Mouse (Mus musculus) neural tube, embryonic 14.5 days (tissue): ENCODE results near the gene Lime1. TPM values are rescaled to one million over a fixed set of nuclear protein-coding genes. Genes with fewer than 3 reads are reported as not detected.
A peak's percentile ranks its signal among the peaks of the same experiment; 100 is the strongest.

ENCODE experiments used
- ATAC-seq: fragments of 200-750 bp; cut with Nextera tagmentation; 2 replicates; pipeline ENCODE4 v1.8.0; 2017; ENCODE audit warnings: low read depth, mild to moderate bottlenecking, moderate TSS enrichment, moderate library complexity
- H3K27ac ChIP-seq: fragments of 300-500 bp; sonication (generic); 2 replicates; pipeline ENCODE4 v1.5.1; 2014; ENCODE audit warnings: low read depth, mild to moderate bottlenecking, control low read depth, low read length, moderate library complexity, mixed read lengths
- H3K27me3 ChIP-seq: fragments of 300-500 bp; sonication (generic); 2 replicates; pipeline ENCODE4 v1.6.1; 2014; ENCODE audit warnings: low read length; ENCODE audit not compliant: control insufficient read depth, insufficient read depth
- H3K36me3 ChIP-seq: fragments of 300-500 bp; sonication (generic); 2 replicates; pipeline ENCODE4 v1.6.1; 2014; ENCODE audit warnings: low read length, mixed read lengths; ENCODE audit not compliant: control insufficient read depth, insufficient read depth
- H3K4me1 ChIP-seq: fragments of 300-500 bp; sonication (generic); 2 replicates; pipeline ENCODE4 v1.6.1; 2014; ENCODE audit warnings: low read length; ENCODE audit not compliant: control insufficient read depth, insufficient read depth
- H3K4me2 ChIP-seq: fragments of 300-500 bp; sonication (generic); 2 replicates; pipeline ENCODE4 v1.6.1; 2014; ENCODE audit warnings: mild to moderate bottlenecking, low read depth, low read length, control low read depth
- H3K4me3 ChIP-seq: fragments of 300-500 bp; sonication (generic); 2 replicates; pipeline ENCODE4 v1.5.1; 2014; ENCODE audit warnings: low read depth, low read length, control low read depth, mixed read lengths
- H3K9ac ChIP-seq: fragments of 300-500 bp; sonication (generic); replicated peaks from 2 replicates; pipeline ENCODE4 v1.6.1; 2014; ENCODE audit warnings: low read depth, mild to moderate bottlenecking, control low read depth, low read length, mixed read lengths
- H3K9me3 ChIP-seq: fragments of 300-500 bp; sonication (generic); 2 replicates; pipeline ENCODE4 v1.6.1; 2016; ENCODE audit warnings: low read length; ENCODE audit not compliant: control insufficient read depth
- WGBS: fragments of 180-500 bp; shearing (Covaris S2); extraction: QIAGEN DNeasy Blood & Tissue Kit; methylation state at CpG from one replicate; pipeline ENCODE4 v1.1.7; 2014; 5-methylcytosine and 5-hydroxymethylcytosine counted together
- polyA plus RNA-seq: library from polyadenylated mRNA; unstranded; fragments of >200 nt; fragmentation: Nextera tagmentation; extraction: Ambion mirVana; gene quantifications from 2 replicates; pipeline ENCODE4 v1.2.1, GENCODE M21; 2014

Lime1 gene
- polyA plus RNA-seq, 1 experiment from 2014 or later, result 46.2 TPM

GRCm38 (mm10) chr2:181365655-181366075, 14.2 kb upstream of the Lime1 start:
- peak overlapping the region; percentile 94 for H3K4me3 ChIP-seq

GRCm38 (mm10) chr2:181370001-181370400, 9.9 kb upstream of the Lime1 start:
- Histone ChIP-seq H3K27ac (no peak overlapping the region), H3K9me3 (no peaks in the 10 kb centered on the region), H3K9ac (no peak overlapping the region), H3K27me3 (no peaks in the 10 kb centered on the region), H3K4me1 (peaks cover 24% of the 10 kb centered on the region), H3K4me2 (no peak overlapping the region), H3K4me3 (no peak overlapping the region), H3K36me3 (0 out of 2 replicates have a peak, but pooled peaks cover 10% of the 10 kb centered on the region)
- WGBS, result 98% methylated on average over 5 of the region's 5 CpGs
- ATAC-seq, result no peak

More at GRCm38 (mm10) chr2:181365655-181366075, 14.2 kb upstream of the Lime1 start:
- no peaks in the 10 kb centered on the region for H3K9me3 ChIP-seq
- no peaks in the 10 kb centered on the region for H3K27me3 ChIP-seq
- ATAC-seq, result peak; percentile 75
- under 1% methylated on average over 20 of the region's 20 CpGs for WGBS
- H3K4me2 ChIP-seq, result peak overlapping the region; percentile 99
- H3K9ac ChIP-seq, result peak overlapping the region; percentile 84
- peak overlapping the region; percentile 88 for H3K27ac ChIP-seq
- H3K36me3 ChIP-seq, result peaks cover 30% of the 10 kb centered on the region
- peaks cover 30% of the 10 kb centered on the region for H3K4me1 ChIP-seq

GRCm38 (mm10) chr2:181375787-181376186, 4.1 kb upstream of the Lime1 start:
- H3K4me2 ChIP-seq, result no peak overlapping the region
- no peak overlapping the region for H3K4me3 ChIP-seq
- no peaks in the 10 kb centered on the region for H3K4me1 ChIP-seq
- no peak overlapping the region for H3K9ac ChIP-seq
- 97% methylated on average over 2 of the region's 2 CpGs for WGBS
- ATAC-seq, result no peak
- H3K9me3 ChIP-seq, result no peaks in the 10 kb centered on the region
- no peaks in the 10 kb centered on the region for H3K27me3 ChIP-seq
- H3K27ac ChIP-seq, result no peak overlapping the region
- peaks cover 16% of the 10 kb centered on the region; the same call in 1 of the 2 replicates for H3K36me3 ChIP-seq

GRCm38 (mm10) chr2:181377230-181377629, 2.6 kb upstream of the Lime1 start:
- Histone ChIP-seq H3K4me3 (no peak overlapping the region), H3K9me3 (no peaks in the 10 kb centered on the region), H3K27me3 (no peaks in the 10 kb centered on the region), H3K4me1 (no peaks in the 10 kb centered on the region), H3K4me2 (no peak overlapping the region), H3K36me3 (peaks cover 24% of the 10 kb centered on the region), H3K27ac (no peak overlapping the region), H3K9ac (no peak overlapping the region)
- no peak for ATAC-seq
- 89% methylated on average over 2 of the region's 2 CpGs for WGBS

- WGBS, result 94% methylated on average over 5 of the region's 5 CpGs
- H3K9ac ChIP-seq, result no peak overlapping the region
- no peaks in the 10 kb centered on the region for H3K27me3 ChIP-seq
- no peak overlapping the region for H3K4me2 ChIP-seq
- no peak overlapping the region for H3K27ac ChIP-seq
- no peak overlapping the region for H3K4me3 ChIP-seq
- peaks cover 38% of the 10 kb centered on the region for H3K36me3 ChIP-seq
- H3K4me1 ChIP-seq, result no peaks in the 10 kb centered on the region
- no peak for ATAC-seq
- H3K9me3 ChIP-seq, result no peaks in the 10 kb centered on the region
Observed at GRCm38 (mm10) chr2:181378701-181379100, 1.2 kb upstream of the Lime1 start.

GRCm38 (mm10) chr2:181380251-181380650, 373 bp downstream of the Lime1 start:
- H3K4me3 ChIP-seq, result no peak overlapping the region
- no peaks in the 10 kb centered on the region for H3K27me3 ChIP-seq
- no peak overlapping the region for H3K9ac ChIP-seq
- no peak for ATAC-seq
- peaks cover 44% of the 10 kb centered on the region for H3K36me3 ChIP-seq
- 92% methylated on average over 5 of the region's 5 CpGs for WGBS
- H3K4me2 ChIP-seq, result no peak overlapping the region
- H3K9me3 ChIP-seq, result no peaks in the 10 kb centered on the region
- H3K4me1 ChIP-seq, result no peaks in the 10 kb centered on the region
- no peak overlapping the region for H3K27ac ChIP-seq

- H3K4me3 ChIP-seq, result no peak overlapping the region
- H3K36me3 ChIP-seq, result peaks cover 51% of the 10 kb centered on the region
- WGBS, result 95% methylated on average over 5 of the region's 5 CpGs
- H3K9ac ChIP-seq, result no peak overlapping the region
- no peak overlapping the region for H3K27ac ChIP-seq
- no peak for ATAC-seq
- H3K4me2 ChIP-seq, result no peak overlapping the region
- no peaks in the 10 kb centered on the region for H3K4me1 ChIP-seq
- no peaks in the 10 kb centered on the region for H3K9me3 ChIP-seq
- H3K27me3 ChIP-seq, result no peaks in the 10 kb centered on the region
Observed at GRCm38 (mm10) chr2:181381107-181381506, 1.2 kb downstream of the Lime1 start.

- Histone ChIP-seq H3K9me3 (no peaks in the 10 kb centered on the region), H3K36me3 (peaks cover 55% of the 10 kb centered on the region), H3K9ac (no peak overlapping the region), H3K27ac (no peak overlapping the region), H3K27me3 (no peaks in the 10 kb centered on the region), H3K4me3 (no peak overlapping the region), H3K4me1 (no peaks in the 10 kb centered on the region), H3K4me2 (no peak overlapping the region)
- 89% methylated on average over 6 of the region's 6 CpGs for WGBS
- ATAC-seq, result no peak
Observed at GRCm38 (mm10) chr2:181381631-181382306, 1.9 kb downstream of the Lime1 start.

- Histone ChIP-seq H3K4me2 (no peak overlapping the region), H3K9me3 (no peaks in the 10 kb centered on the region), H3K9ac (no peak overlapping the region), H3K27me3 (no peaks in the 10 kb centered on the region), H3K4me1 (no peaks in the 10 kb centered on the region), H3K27ac (no peak overlapping the region), H3K36me3 (peaks cover 51% of the 10 kb centered on the region), H3K4me3 (no peak overlapping the region)
- 92% methylated on average over 7 of the region's 7 CpGs for WGBS
- ATAC-seq, result 0 out of 2 replicates have a peak, but pooled peaks have one; percentile 29
Observed at GRCm38 (mm10) chr2:181384463-181384862, 4.6 kb downstream of the Lime1 start.
